Mouse (Mus musculus) heart, embryonic 12.5 days (tissue): ENCODE measurements around the gene Kif23. TPM values are rescaled to one million over a fixed set of nuclear protein-coding genes. Genes with fewer than 3 reads are reported as not detected.
A peak's percentile ranks its signal among the peaks of the same experiment; 100 is the strongest.

ENCODE experiments used
- ATAC-seq: fragments of 200-750 bp; cut with Nextera tagmentation; 2 replicates; pipeline ENCODE4 v1.8.0; 2017; ENCODE audit warnings: moderate TSS enrichment, moderate library complexity; ENCODE audit not compliant: insufficient number of reproducible peaks, low FRiP score
- H3K27ac ChIP-seq: fragments of 300-500 bp; sonication (generic); 2 replicates; pipeline ENCODE4 v1.5.1; 2016; ENCODE audit warnings: mild to moderate bottlenecking, moderate library complexity; ENCODE audit not compliant: poor library complexity, severe bottlenecking
- H3K27me3 ChIP-seq: fragments of 300-500 bp; sonication (generic); replicated peaks from 2 replicates; pipeline ENCODE4 v1.6.1; 2016; ENCODE audit warnings: mild to moderate bottlenecking, moderate library complexity
- H3K36me3 ChIP-seq: fragments of 300-500 bp; sonication (generic); 2 replicates; pipeline ENCODE4 v1.6.1; 2016; ENCODE audit warnings: mild to moderate bottlenecking, moderate library complexity
- H3K4me1 ChIP-seq: fragments of 300-500 bp; sonication (generic); replicated peaks from 2 replicates; pipeline ENCODE4 v1.6.1; 2016; ENCODE audit warnings: mild to moderate bottlenecking
- H3K4me2 ChIP-seq: fragments of 300-500 bp; sonication (generic); 2 replicates; pipeline ENCODE4 v1.6.1; 2016; ENCODE audit warnings: mild to moderate bottlenecking, moderate library complexity
- H3K4me3 ChIP-seq: fragments of 300-500 bp; sonication (generic); 2 replicates; pipeline ENCODE4 v1.5.1; 2016; ENCODE audit warnings: mild to moderate bottlenecking
- H3K9ac ChIP-seq: fragments of 300-500 bp; sonication (generic); 2 replicates; pipeline ENCODE4 v1.6.1; 2016; ENCODE audit warnings: mild to moderate bottlenecking, moderate library complexity
- H3K9me3 ChIP-seq: fragments of 300-500 bp; sonication (generic); replicated peaks from 2 replicates; pipeline ENCODE4 v1.6.1; 2016; ENCODE audit warnings: mild to moderate bottlenecking, moderate library complexity
- WGBS: fragments of 180-500 bp; shearing (Covaris S2); methylation state at CpG from one replicate; pipeline ENCODE4 v1.1.7; 2016; 5-methylcytosine and 5-hydroxymethylcytosine counted together
- polyA plus RNA-seq: library from polyadenylated mRNA; unstranded; fragments of >200 nt; fragmentation: Nextera tagmentation; extraction: Ambion mirVana; gene quantifications from 2 replicates; pipeline ENCODE4 v1.2.1, GENCODE M21; 2016

The Kif23 gene
- polyA plus RNA-seq, 1 experiment from 2014 or later: 83.9 TPM

DNA sequence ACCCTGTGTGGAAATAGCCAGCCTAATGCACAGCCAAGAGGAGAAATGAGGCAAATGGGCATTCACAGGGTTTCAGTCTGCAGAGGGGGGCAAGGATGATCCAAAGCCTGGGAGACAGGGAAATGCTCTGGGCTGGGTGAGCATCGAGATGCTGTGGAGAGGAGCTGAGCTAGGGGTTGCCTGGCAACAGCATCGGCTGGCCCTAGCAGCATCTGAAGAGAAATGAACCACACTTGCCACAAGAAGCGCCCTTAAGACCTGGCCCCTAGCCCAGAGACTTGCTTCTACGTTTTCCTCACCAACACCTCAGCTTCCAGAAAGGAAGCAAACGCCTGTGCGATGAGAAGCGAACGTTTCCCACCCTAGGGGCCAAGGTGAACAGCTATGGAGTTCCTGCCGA, 44.1 kb downstream of the Kif23 start:
- no peak overlapping the region for H3K9ac ChIP-seq
- ATAC-seq: no peak
- H3K27ac ChIP-seq: no peak overlapping the region
- no peak overlapping the region for H3K4me2 ChIP-seq
- H3K4me3 ChIP-seq: no peak overlapping the region
- H3K9me3 ChIP-seq: no peaks in the 10 kb centered on the region
- 64% methylated on average over 9 of the region's 9 CpGs for WGBS
- H3K4me1 ChIP-seq: 0 out of 2 replicates have a peak, but pooled peaks cover 8% of the 10 kb centered on the region
- H3K36me3 ChIP-seq: no peaks in the 10 kb centered on the region
- H3K27me3 ChIP-seq: peaks cover 50% of the 10 kb centered on the region

- Histone ChIP-seq H3K9ac (no peak overlapping the region), H3K4me1 (0 out of 2 replicates have a peak, but pooled peaks cover 8% of the 10 kb centered on the region), H3K27me3 (peaks cover 56% of the 10 kb centered on the region), H3K36me3 (no peaks in the 10 kb centered on the region), H3K4me2 (no peak overlapping the region), H3K27ac (no peak overlapping the region), H3K9me3 (no peaks in the 10 kb centered on the region), H3K4me3 (no peak overlapping the region)
- no peak for ATAC-seq
- WGBS: 87% methylated on average over 4 of the region's 4 CpGs
Measured at GRCm38 (mm10) chr9:61901574-61901973, 45.0 kb downstream of the Kif23 start.

- Histone ChIP-seq H3K9ac (no peak overlapping the region), H3K9me3 (no peaks in the 10 kb centered on the region), H3K4me2 (peak overlapping the region; percentile 43; the same call in 1 of the 2 replicates), H3K4me1 (0 out of 2 replicates have a peak, but pooled peaks cover 8% of the 10 kb centered on the region), H3K4me3 (no peak overlapping the region), H3K27me3 (peaks cover 73% of the 10 kb centered on the region), H3K27ac (no peak overlapping the region), H3K36me3 (no peaks in the 10 kb centered on the region)
- 7% methylated on average over 16 of the region's 16 CpGs for WGBS
- no peak for ATAC-seq
Measured at GRCm38 (mm10) chr9:61899804-61900203, 46.8 kb downstream of the Kif23 start.

DNA sequence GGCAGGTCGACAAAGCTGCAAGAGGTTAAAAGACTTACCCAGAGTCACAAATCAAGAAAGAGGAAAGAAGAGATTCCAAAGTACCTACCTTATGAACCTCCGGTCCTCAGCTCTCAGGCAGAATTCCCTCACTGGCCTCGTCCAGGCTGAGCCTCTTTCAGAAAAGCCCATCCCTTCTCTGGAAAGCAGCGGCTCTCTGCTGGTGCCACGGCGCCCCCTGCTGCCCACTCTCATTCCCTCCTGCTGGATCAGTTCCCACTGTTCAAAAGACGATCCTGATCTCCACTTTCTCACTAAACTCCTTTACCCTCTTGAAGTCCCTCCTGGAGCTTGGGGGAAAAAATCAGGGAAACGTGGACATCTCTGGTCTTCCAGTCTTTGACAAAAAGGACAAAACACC, 48.2 kb downstream of the Kif23 start:
- 2% methylated on average over 7 of the region's 8 CpGs for WGBS
- H3K9ac ChIP-seq: no peak overlapping the region; the same call in 1 of the 2 replicates

DNA sequence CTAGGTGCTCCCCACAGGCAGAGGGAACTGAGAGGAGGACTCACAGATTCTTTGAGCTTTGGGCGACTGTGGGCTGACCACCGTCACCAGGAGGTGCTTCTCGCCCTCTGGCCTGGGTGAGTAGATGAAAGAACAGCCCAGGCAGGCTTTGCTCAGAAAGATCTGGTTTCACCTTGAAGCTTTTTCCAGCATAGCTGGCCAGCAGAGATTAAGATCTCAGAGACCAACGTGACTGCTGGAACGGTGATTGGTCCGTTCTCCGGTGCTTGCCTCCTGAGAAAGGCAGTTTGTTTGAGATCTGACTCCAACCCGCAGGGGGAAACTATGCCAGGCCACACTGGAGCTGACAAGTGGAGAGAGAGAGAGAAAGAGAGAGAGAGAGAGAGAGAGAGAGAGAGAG, 51.6 kb downstream of the Kif23 start:
- Histone ChIP-seq H3K9me3 (no peaks in the 10 kb centered on the region), H3K27me3 (peaks cover 51% of the 10 kb centered on the region), H3K4me3 (no peak overlapping the region), H3K4me2 (no peak overlapping the region), H3K4me1 (0 out of 2 replicates have a peak, but pooled peaks cover under 1% of the 10 kb centered on the region), H3K9ac (no peak overlapping the region), H3K36me3 (no peaks in the 10 kb centered on the region), H3K27ac (no peak overlapping the region)
- no peak for ATAC-seq
- WGBS: 57% methylated on average over 8 of the region's 8 CpGs

More for the DNA sequence above, 48.2 kb downstream of the Kif23 start:
- Histone ChIP-seq H3K27me3 (peaks cover 77% of the 10 kb centered on the region), H3K4me2 (no peak overlapping the region), H3K4me3 (no peak overlapping the region), H3K9me3 (no peaks in the 10 kb centered on the region), H3K36me3 (no peaks in the 10 kb centered on the region), H3K27ac (no peak overlapping the region), H3K4me1 (no peaks in the 10 kb centered on the region)
- no peak for ATAC-seq

- no peak for ATAC-seq
- Histone ChIP-seq H3K27ac (no peak overlapping the region), H3K4me2 (no peak overlapping the region), H3K4me1 (peaks cover 22% of the 10 kb centered on the region), H3K4me3 (no peak overlapping the region), H3K27me3 (peaks cover 15% of the 10 kb centered on the region), H3K9me3 (no peaks in the 10 kb centered on the region), H3K36me3 (no peaks in the 10 kb centered on the region), H3K9ac (no peak overlapping the region)
- 49% methylated on average over 8 of the region's 8 CpGs for WGBS
Measured at GRCm38 (mm10) chr9:61889855-61890254, 56.7 kb downstream of the Kif23 start.

GRCm38 (mm10) chr9:61887661-61888379, 58.8 kb downstream of the Kif23 start:
- Histone ChIP-seq H3K9ac (0 out of 2 replicates have a peak overlapping the region, but pooled peaks have one; percentile 8), H3K4me2 (no peak overlapping the region), H3K4me1 (peaks cover 31% of the 10 kb centered on the region), H3K27ac (no peak overlapping the region), H3K4me3 (no peak overlapping the region), H3K27me3 (peaks cover 7% of the 10 kb centered on the region; the same call in 1 of the 2 replicates), H3K9me3 (no peaks in the 10 kb centered on the region), H3K36me3 (no peaks in the 10 kb centered on the region)
- no peak for ATAC-seq
- 49% methylated on average over 11 of the region's 11 CpGs for WGBS

GRCm38 (mm10) chr9:61885964-61886363, 60.6 kb downstream of the Kif23 start:
- Histone ChIP-seq H3K4me2 (no peak overlapping the region), H3K27ac (no peak overlapping the region), H3K9ac (no peak overlapping the region), H3K4me1 (peaks cover 31% of the 10 kb centered on the region), H3K4me3 (no peak overlapping the region), H3K9me3 (no peaks in the 10 kb centered on the region), H3K27me3 (peaks cover 7% of the 10 kb centered on the region; the same call in 1 of the 2 replicates), H3K36me3 (no peaks in the 10 kb centered on the region)
- 75% methylated on average over 7 of the region's 7 CpGs for WGBS
- ATAC-seq: no peak

- H3K27me3 ChIP-seq: peaks cover 9% of the 10 kb centered on the region; the same call in 1 of the 2 replicates
- H3K27ac ChIP-seq: no peak overlapping the region
- H3K36me3 ChIP-seq: no peaks in the 10 kb centered on the region
- no peaks in the 10 kb centered on the region for H3K9me3 ChIP-seq
- H3K9ac ChIP-seq: no peak overlapping the region
- H3K4me1 ChIP-seq: peaks cover 30% of the 10 kb centered on the region
- no peak for ATAC-seq
- no peak overlapping the region for H3K4me3 ChIP-seq
- WGBS: 71% methylated on average over 13 of the region's 13 CpGs
- H3K4me2 ChIP-seq: 0 out of 2 replicates have a peak overlapping the region, but pooled peaks have one; percentile 3
Measured at GRCm38 (mm10) chr9:61884936-61885335, 61.6 kb downstream of the Kif23 start.

- Histone ChIP-seq H3K9me3 (no peaks in the 10 kb centered on the region), H3K27ac (no peak overlapping the region), H3K9ac (no peak overlapping the region), H3K27me3 (peaks cover 9% of the 10 kb centered on the region; the same call in 1 of the 2 replicates), H3K36me3 (no peaks in the 10 kb centered on the region), H3K4me3 (no peak overlapping the region), H3K4me1 (peaks cover 25% of the 10 kb centered on the region), H3K4me2 (peak overlapping the region; percentile 3; the same call in 1 of the 2 replicates)
- no peak for ATAC-seq
- WGBS: 46% methylated on average over 7 of the region's 7 CpGs
Measured at GRCm38 (mm10) chr9:61884375-61884774, 62.2 kb downstream of the Kif23 start.

- Histone ChIP-seq H3K27ac (no peak overlapping the region), H3K9me3 (no peaks in the 10 kb centered on the region), H3K9ac (no peak overlapping the region), H3K4me2 (no peak overlapping the region), H3K27me3 (peaks cover 24% of the 10 kb centered on the region), H3K4me1 (peaks cover 18% of the 10 kb centered on the region), H3K4me3 (no peak overlapping the region), H3K36me3 (no peaks in the 10 kb centered on the region)
- WGBS: 65% methylated on average over 3 of the region's 3 CpGs
- no peak for ATAC-seq
Measured at GRCm38 (mm10) chr9:61882179-61882578, 64.4 kb downstream of the Kif23 start.
